Comparison of ENCODE assay signal across 20 mouse cellular contexts in genomic region chr9:66601006-66601405, GRCm38 (mm10). TPM values are rescaled to one million over a fixed set of nuclear protein-coding genes. Genes with fewer than 3 reads are reported as not detected.
DNase-seq lines count a peak whose midpoint lies in the region; ATAC-seq and TF ChIP-seq lines count a peak whose summit lies in the region.
"Had no signal": no experiment of that assay in that cellular context is flagged by ENCODE, and none has a peak within 500 bp of the region (broad histone marks: within the 10 kb centered on the region; RNA-seq: fewer than 3 reads in every experiment).

No protein-coding gene starts in this region.

- ATAC-seq in stomach, postnatal 0 days (ENCODE audit: low FRiP score, low TSS enrichment), result no peak
- ATAC-seq: forebrain, postnatal 0 days; hindbrain, embryonic 16.5 days; intestine, postnatal 0 days had no signal

- DNase-seq in heart, adult 11 months, result peak; percentile 93
- DNase-seq in heart, postnatal 10 days, result no peak
- DNase-seq in spleen, postnatal 4 days (ENCODE audit: low spot score in 2 of 2), result peak; percentile 6 to 47
- DNase-seq in spleen, postnatal 14 days (ENCODE audit: low spot score in 2 of 2), result no peak
- DNase-seq in fat pad, adult 2 months (ENCODE audit: extremely low read depth, low read depth, low spot score), result peak; percentile 87
- DNase-seq in stomach, postnatal 0 days (ENCODE audit: low spot score), result no peak
- no peak for DNase-seq in layer of hippocampus, postnatal 10 days (ENCODE audit: low spot score in 2 of 2)
- no peak for DNase-seq in cerebellum, adult 2 months
- DNase-seq: B cell, adult 2 months; cerebellum, adult 11 months; forebrain, postnatal 0 days; gastrocnemius, postnatal 10 days; heart, postnatal 36 days; right cerebral cortex, postnatal 4 days; thymus, adult 2 months had no signal

- H3K4me3 ChIP-seq in stomach, postnatal 0 days (ENCODE audit: low read depth, low read length), result no peak overlapping the region
- H3K4me3 ChIP-seq in cerebellum, adult 2 months (replicated peaks; ENCODE audit: insufficient read depth, low read depth, low read length), result no peak overlapping the region
- H3K4me3 ChIP-seq: heart, embryonic 12.5 days; midbrain, embryonic 12.5 days had no signal

- no peaks in the 10 kb centered on the region for H3K9me3 ChIP-seq in stomach, postnatal 0 days (ENCODE audit: control insufficient read depth, low read length)
- H3K9me3 ChIP-seq: heart, embryonic 12.5 days; midbrain, embryonic 12.5 days had no signal

- no peaks in the 10 kb centered on the region for H3K27me3 ChIP-seq in stomach, postnatal 0 days (ENCODE audit: control insufficient read depth, insufficient read depth, low read length)
- no peaks in the 10 kb centered on the region for H3K27me3 ChIP-seq in cerebellum, adult 2 months (ENCODE audit: control insufficient read depth, insufficient read depth, low read length)
- H3K27me3 ChIP-seq: heart, embryonic 12.5 days had no signal

- H3K27ac ChIP-seq in stomach, postnatal 0 days (replicated peaks), result peak overlapping the region; percentile 65; the same call in 1 of the 2 replicates
- no peak overlapping the region for H3K27ac ChIP-seq in cerebellum, adult 2 months (ENCODE audit: insufficient read depth, low read length)
- H3K27ac ChIP-seq: liver, embryonic 14.5 days; midbrain, embryonic 12.5 days had no signal

- H3K9ac ChIP-seq in stomach, postnatal 0 days (ENCODE audit: low read length), result no peak overlapping the region
- H3K9ac ChIP-seq: forebrain, postnatal 0 days; heart, embryonic 12.5 days; liver, embryonic 14.5 days; midbrain, embryonic 12.5 days had no signal

- no peak for TF ChIP-seq EP300 in stomach, postnatal 0 days (optimal IDR thresholded peaks at IDR 0.05)

- 55% methylated on average over 2 of the region's 2 CpGs for WGBS in stomach, postnatal 0 days
- 92% methylated on average over 2 of the region's 2 CpGs for WGBS in cerebellum, adult 2 months

- no peak for TF ChIP-seq POLR2A in cerebellum, adult 2 months (IDR thresholded peaks at IDR 0.05; ENCODE audit: borderline replicate concordance, insufficient read depth, low read length)

- no peaks in the 10 kb centered on the region for H3K36me3 ChIP-seq in stomach, postnatal 0 days (ENCODE audit: control insufficient read depth, insufficient read depth, low read length)
- H3K36me3 ChIP-seq: heart, embryonic 12.5 days; midbrain, embryonic 12.5 days had no signal

- H3K4me2 ChIP-seq in stomach, postnatal 0 days (replicated peaks; ENCODE audit: low read depth), result no peak overlapping the region
- H3K4me2 ChIP-seq: heart, embryonic 12.5 days; midbrain, embryonic 12.5 days had no signal

- no peak for TF ChIP-seq CTCF in stomach, postnatal 0 days (IDR thresholded peaks at IDR 0.05; ENCODE audit: low read depth)
- TF ChIP-seq CTCF in cerebellum, adult 2 months (IDR thresholded peaks at IDR 0.05; ENCODE audit: borderline replicate concordance, insufficient read depth, low read depth, low read length), result no peak

- H3K4me1 ChIP-seq in stomach, postnatal 0 days (replicated peaks; ENCODE audit: control insufficient read depth, insufficient read depth), result no peaks in the 10 kb centered on the region
- H3K4me1 ChIP-seq in cerebellum, adult 2 months (ENCODE audit: control insufficient read depth, insufficient read depth, low read length), result peaks cover 3% of the 10 kb centered on the region; the same call in 1 of the 2 replicates

- intact Hi-C loops in heart, postnatal 10 days (cut with DNase I), result no loop called here

RNA-seq across cellular contexts. Expression of gene Usp3, which starts 8.1 kb away (rescaled TPM):
- total RNA-seq in heart, postnatal 10 days (2021), result 10 to 100 TPM; 29.8 to 33.9 TPM
- polyA plus RNA-seq in stomach, postnatal 0 days (2015; fragmentation: Nextera tagmentation; extraction: Ambion mirVana), result 42.2 and 49.2 TPM in 2 replicates
- total RNA-seq in layer of hippocampus, postnatal 10 days (2021), result 10 to 100 TPM; 46.9 to 47.4 TPM
- 89.3 and 97.0 TPM in 2 replicates for polyA plus RNA-seq in cerebellum, adult 2 months (2012; rRNA removed)

Comparison
In these comparisons a context has a peak if more than half of its experiments do, and no peak if none do; other contexts are left out.
1. DNase-seq: peak in heart, adult 11 months (single experiment), spleen, postnatal 4 days (2 of 2) and fat pad, adult 2 months (single experiment); none in heart, postnatal 10 days (0 of 2), spleen, postnatal 14 days (0 of 2), stomach, postnatal 0 days (single experiment), layer of hippocampus, postnatal 10 days (0 of 2) and cerebellum, adult 2 months (0 of 2).